Mouse (Mus musculus) pancreas, adult 10 weeks (tissue): ENCODE data around the gene Pla2g2e. TPM values are rescaled to one million over a fixed set of nuclear protein-coding genes. Genes with fewer than 3 reads are reported as not detected.

Experiments
- polyA plus RNA-seq: library from polyadenylated mRNA; stranded (reverse); fragments of 350-450 nt; fragmentation: Illumina TruSeq; extraction: RNeasy Lipid Tissue Mini Kit (QIAGEN cat#74804); gene quantifications from one replicate; pipeline ENCODE4 v1.2.3, GENCODE M21; 2015; ENCODE audit warnings: low read depth, low replicate concordance; ENCODE audit not compliant: insufficient read depth

Pla2g2e gene
- not detected for polyA plus RNA-seq

GRCm38 (mm10) chr4:138877731-138878130, at the start of gene Pla2g2e:
Pla2g2e (plus strand) TSS chr4:138877942.

GRCm38 (mm10) chr4:138863344-138863998, 14.3 kb upstream of the Pla2g2e start, which contains the start of gene Pla2g5:
Pla2g5 (minus strand) TSS chr4:138863482.

GRCm38 (mm10) chr4:138873864-138874263, 3.9 kb upstream of the Pla2g2e start, which contains the start of gene Gm13030:
Gm13030 (minus strand) TSS chr4:138873964.

GRCm38 (mm10) chr4:138913797-138914196, 36.1 kb downstream of the Pla2g2e start, which contains the start of gene Otud3:
Otud3 (minus strand) TSS chr4:138913945.

Other genes with a start within 250 kb of the Pla2g2e start
- gene Vwa5b1, start 242.1 kb upstream of the Pla2g2e start, polyA plus RNA-seq: 0.26 TPM
- gene Pla2g2c, start 153.2 kb upstream of the Pla2g2e start, polyA plus RNA-seq: not detected
- 1.4 TPM for gene Ubxn10, start 140.8 kb upstream of the Pla2g2e start, polyA plus RNA-seq
- 4.0 TPM for gene Pla2g2f, start 120.3 kb upstream of the Pla2g2e start, polyA plus RNA-seq
- gene Pla2g2d, start 102.2 kb upstream of the Pla2g2e start, polyA plus RNA-seq: 0.37 TPM
- 0.79 TPM for gene Pla2g5, start 14.5 kb upstream of the Pla2g2e start, polyA plus RNA-seq
- not detected for gene Gm13030, start 4.0 kb upstream of the Pla2g2e start, polyA plus RNA-seq
- gene Otud3, start 36.0 kb downstream of the Pla2g2e start, polyA plus RNA-seq: 7.3 TPM
- gene Rnf186, start 89.2 kb downstream of the Pla2g2e start, polyA plus RNA-seq: 1.1 TPM
- gene Tmco4, start 94.9 kb downstream of the Pla2g2e start, polyA plus RNA-seq: 2.5 TPM
- not detected for gene Htr6, start 197.6 kb downstream of the Pla2g2e start, polyA plus RNA-seq
- 49.0 TPM for gene Nbl1, start 215.1 kb downstream of the Pla2g2e start, polyA plus RNA-seq